Mouse (Mus musculus) CD8-positive naive resting alpha-beta T cell, adult 2 months (primary cell): ENCODE results near the gene Kcnmb1.

Experiments used
- DNase-seq, 2 experiments: peaks; one replicate each; pipeline ENCODE4 v3.0.0; 2022; ENCODE audit warnings: low read depth in 2 of 2, low spot score in 2 of 2

Gene Kcnmb1

GRCm38 (mm10) chr11:33962688-33963407, at the start of gene Kcnmb1:
TSS of gene Kcnmb1 (plus strand) at chr11:33963013.
- no peak for DNase-seq

- no peak for DNase-seq
These were observed 49.8 kb upstream of the Kcnmb1 start for GRCm38 (mm10) chr11:33913061-33913460.

GRCm38 (mm10) chr11:33914216-33914615, 48.6 kb upstream of the Kcnmb1 start:
- no peak for DNase-seq

- peak; percentile 63 to 65 for DNase-seq
These were observed 45.2 kb upstream of the Kcnmb1 start for GRCm38 (mm10) chr11:33917574-33917973.

- no peak for DNase-seq
These were observed 44.4 kb upstream of the Kcnmb1 start for GRCm38 (mm10) chr11:33918424-33918823.

- DNase-seq: peak in 1 of 2 experiments; percentile 19
These were observed 43.0 kb upstream of the Kcnmb1 start for GRCm38 (mm10) chr11:33919826-33920225.

GRCm38 (mm10) chr11:33921451-33921850, 41.4 kb upstream of the Kcnmb1 start:
- no peak for DNase-seq

GRCm38 (mm10) chr11:33923031-33923430, 39.8 kb upstream of the Kcnmb1 start:
- DNase-seq: no peak

- no peak for DNase-seq
These were observed 37.0 kb upstream of the Kcnmb1 start for GRCm38 (mm10) chr11:33925778-33926177.

- no peak for DNase-seq
These were observed 36.3 kb upstream of the Kcnmb1 start for GRCm38 (mm10) chr11:33926551-33926950.

- no peak for DNase-seq
These were observed 35.5 kb upstream of the Kcnmb1 start for GRCm38 (mm10) chr11:33927321-33927720.

- DNase-seq: no peak
These were observed 35.0 kb upstream of the Kcnmb1 start for GRCm38 (mm10) chr11:33927836-33928235.

GRCm38 (mm10) chr11:33928658-33929057, 34.2 kb upstream of the Kcnmb1 start:
- DNase-seq: peak; percentile 45 to 52

- DNase-seq: no peak
These were observed 33.4 kb upstream of the Kcnmb1 start for GRCm38 (mm10) chr11:33929412-33929811.

GRCm38 (mm10) chr11:33931836-33932385, 30.9 kb upstream of the Kcnmb1 start:
- DNase-seq: peak; percentile 45 to 65

GRCm38 (mm10) chr11:33932386-33933111, 30.3 kb upstream of the Kcnmb1 start:
- peak in 1 of 2 experiments; percentile 23 for DNase-seq

- DNase-seq: peak; percentile 39 to 48
These were observed 28.5 kb upstream of the Kcnmb1 start for GRCm38 (mm10) chr11:33934286-33934685.

- no peak for DNase-seq
These were observed 25.2 kb upstream of the Kcnmb1 start for GRCm38 (mm10) chr11:33937641-33938040.

- peak; percentile 72 to 77 for DNase-seq
These were observed 24.1 kb upstream of the Kcnmb1 start for GRCm38 (mm10) chr11:33938561-33939274.

GRCm38 (mm10) chr11:33939456-33940113, 23.2 kb upstream of the Kcnmb1 start:
- DNase-seq: peak in 1 of 2 experiments; percentile 27

GRCm38 (mm10) chr11:33943565-33943964, 19.2 kb upstream of the Kcnmb1 start:
- DNase-seq: no peak
